Mouse (Mus musculus): Measurements from ENCODE around the gene Prdm16. TPM values are rescaled to one million over a fixed set of nuclear protein-coding genes. Genes with fewer than 3 reads are reported as not detected.
A peak's percentile ranks its signal among the peaks of the same experiment; 100 is the strongest.

Prdm16 gene
- polyA plus RNA-seq, 1 experiment from 2014 or later = 7.7 TPM

GRCm38 (mm10) chr4:154481771-154482637 is 154.7 kb downstream of the Prdm16 start:
- Histone ChIP-seq H3K4me1 (0 out of 2 replicates have a peak, but pooled peaks cover 3% of the 10 kb centered on the region), H3K9me3 (replicated peaks) (no peaks in the 10 kb centered on the region), H3K4me2 (no peak overlapping the region), H3K4me3 (replicated peaks) (no peak overlapping the region), H3K36me3 (no peaks in the 10 kb centered on the region), H3K27ac (replicated peaks) (no peak overlapping the region), H3K27me3 (replicated peaks) (peaks cover 74% of the 10 kb centered on the region), H3K9ac (replicated peaks) (no peak overlapping the region)
- WGBS = 68% methylated on average over 14 of the region's 14 CpGs
- ATAC-seq (ENCODE audit: low FRiP score) = no peak

DNA sequence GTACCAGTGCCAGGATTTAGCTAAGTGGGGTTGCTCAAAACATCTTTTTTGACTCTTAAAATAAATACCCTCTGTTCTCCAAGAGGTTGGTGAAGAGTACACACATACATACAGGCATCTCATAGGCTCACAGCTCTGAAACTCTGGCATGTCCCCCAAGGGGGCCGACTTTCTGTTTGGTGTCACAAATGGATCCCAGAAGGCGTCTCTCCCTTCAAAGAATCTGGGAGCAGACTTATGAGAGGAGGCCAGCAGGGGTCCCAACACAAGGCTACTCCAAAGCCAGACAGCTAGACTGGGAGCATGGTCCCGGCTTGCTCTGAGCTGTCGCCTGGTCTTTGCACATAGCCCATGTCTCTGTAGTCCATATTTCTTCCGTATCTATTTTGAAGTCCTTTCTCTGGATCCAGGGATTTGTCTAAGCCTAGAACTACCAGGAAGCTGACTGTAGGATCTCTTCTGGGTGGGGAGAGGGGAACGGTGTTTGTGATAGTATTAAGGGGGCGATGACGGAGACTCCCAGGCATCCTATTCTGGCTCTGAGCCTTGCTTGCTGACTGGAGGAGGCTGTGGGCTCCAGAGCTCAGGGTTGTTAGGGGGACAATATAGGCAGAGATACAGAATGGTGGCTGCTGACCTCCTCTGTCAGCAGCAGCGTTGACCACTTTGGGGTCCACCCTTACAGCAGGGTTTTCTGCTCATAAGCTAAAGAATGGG is 156.0 kb downstream of the Prdm16 start:
- Histone ChIP-seq H3K9ac (replicated peaks) (no peak overlapping the region), H3K4me2 (no peak overlapping the region), H3K27me3 (replicated peaks) (peaks cover 80% of the 10 kb centered on the region), H3K9me3 (replicated peaks) (no peaks in the 10 kb centered on the region), H3K4me1 (0 out of 2 replicates have a peak, but pooled peaks cover 3% of the 10 kb centered on the region), H3K27ac (replicated peaks) (no peak overlapping the region), H3K36me3 (no peaks in the 10 kb centered on the region), H3K4me3 (replicated peaks) (no peak overlapping the region)
- no peak for ATAC-seq (ENCODE audit: low FRiP score)
- WGBS = 81% methylated on average over 9 of the region's 9 CpGs

GRCm38 (mm10) chr4:154480143-154480542 is 156.5 kb downstream of the Prdm16 start:
- Histone ChIP-seq H3K9me3 (replicated peaks) (no peaks in the 10 kb centered on the region), H3K27ac (replicated peaks) (no peak overlapping the region), H3K36me3 (no peaks in the 10 kb centered on the region), H3K9ac (replicated peaks) (no peak overlapping the region), H3K4me3 (replicated peaks) (no peak overlapping the region), H3K4me2 (no peak overlapping the region), H3K27me3 (replicated peaks) (peaks cover 85% of the 10 kb centered on the region), H3K4me1 (0 out of 2 replicates have a peak, but pooled peaks cover 3% of the 10 kb centered on the region)
- no peak for ATAC-seq (ENCODE audit: low FRiP score)
- 71% methylated on average over 15 of the region's 15 CpGs for WGBS

DNA sequence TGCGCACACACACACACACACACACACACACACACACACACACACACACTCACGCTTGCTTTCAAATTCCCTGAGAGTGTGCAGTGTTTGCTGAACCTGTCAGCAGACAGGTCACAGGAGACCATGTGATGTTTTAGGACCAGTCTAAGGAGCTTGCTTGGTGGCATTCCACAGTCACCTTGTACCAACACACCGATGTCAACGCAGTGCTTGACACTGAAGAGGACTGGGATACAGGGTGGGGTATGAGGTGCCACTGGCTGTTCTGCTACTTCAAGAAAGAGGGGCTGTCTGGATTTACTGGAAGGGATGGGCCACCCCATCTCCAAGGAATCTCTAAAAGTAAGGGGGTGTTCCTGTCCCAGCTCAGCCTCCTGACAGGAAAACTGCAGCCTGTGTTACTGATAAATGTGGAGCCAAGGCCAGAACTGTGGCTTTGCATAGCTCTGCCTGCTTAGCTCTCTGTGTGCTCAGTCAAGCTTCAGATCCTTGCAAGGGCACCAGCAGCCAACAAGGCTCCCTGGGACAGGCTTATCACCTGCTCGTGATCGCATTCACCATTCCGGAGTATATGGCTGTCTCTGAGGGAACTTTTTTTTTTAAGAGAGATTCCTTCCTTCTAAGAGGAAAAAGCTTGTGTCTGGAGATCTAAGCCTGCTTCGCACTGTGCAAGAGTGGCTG is 157.6 kb downstream of the Prdm16 start:
- ATAC-seq (ENCODE audit: low FRiP score) = no peak
- no peak overlapping the region for H3K9ac ChIP-seq (replicated peaks)
- no peak overlapping the region for H3K4me3 ChIP-seq (replicated peaks)
- H3K27me3 ChIP-seq (replicated peaks) = peaks cover 85% of the 10 kb centered on the region
- H3K9me3 ChIP-seq (replicated peaks) = no peaks in the 10 kb centered on the region
- 92% methylated on average over 8 of the region's 8 CpGs for WGBS
- no peak overlapping the region for H3K4me2 ChIP-seq
- no peak overlapping the region for H3K27ac ChIP-seq (replicated peaks)
- H3K36me3 ChIP-seq = no peaks in the 10 kb centered on the region
- H3K4me1 ChIP-seq = peaks cover 5% of the 10 kb centered on the region; the same call in 1 of the 2 replicates

- peaks cover 37% of the 10 kb centered on the region for H3K4me1 ChIP-seq
- H3K36me3 ChIP-seq = no peaks in the 10 kb centered on the region
- ATAC-seq (ENCODE audit: low FRiP score) = no peak
- peaks cover 87% of the 10 kb centered on the region for H3K27me3 ChIP-seq (replicated peaks)
- H3K9me3 ChIP-seq (replicated peaks) = no peaks in the 10 kb centered on the region
- H3K9ac ChIP-seq (replicated peaks) = no peak overlapping the region
- H3K4me3 ChIP-seq (replicated peaks) = no peak overlapping the region
- 9% methylated on average over 25 of the region's 25 CpGs for WGBS
- no peak overlapping the region for H3K27ac ChIP-seq (replicated peaks)
- H3K4me2 ChIP-seq = no peak overlapping the region
Measured at GRCm38 (mm10) chr4:154473571-154474307, 162.9 kb downstream of the Prdm16 start.

DNA sequence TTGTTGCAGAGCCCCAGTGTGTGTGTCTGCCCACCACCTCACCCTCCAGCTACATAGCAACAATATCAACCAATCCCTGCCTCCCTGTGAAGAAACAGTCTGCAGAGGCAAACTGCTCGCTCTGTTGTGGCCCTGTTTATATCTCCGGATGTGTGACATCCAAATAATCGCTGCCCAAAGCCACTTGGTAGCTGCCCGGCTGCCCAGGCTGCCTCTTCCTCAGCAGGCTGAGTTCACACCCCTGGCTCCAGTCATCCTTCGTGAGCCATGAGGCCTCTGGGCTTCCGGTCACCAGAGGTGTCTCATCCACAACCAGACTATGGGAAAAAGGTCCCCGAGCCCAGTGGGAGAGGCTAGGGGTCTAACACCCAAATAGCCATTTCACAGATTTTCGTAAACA is 164.1 kb downstream of the Prdm16 start:
- Histone ChIP-seq H3K4me2 (no peak overlapping the region), H3K4me1 (peaks cover 37% of the 10 kb centered on the region), H3K4me3 (replicated peaks) (no peak overlapping the region), H3K9ac (replicated peaks) (0 out of 2 replicates have a peak overlapping the region, but pooled peaks have one; percentile 8), H3K36me3 (no peaks in the 10 kb centered on the region), H3K27me3 (replicated peaks) (peaks cover 85% of the 10 kb centered on the region), H3K27ac (replicated peaks) (no peak overlapping the region), H3K9me3 (replicated peaks) (no peaks in the 10 kb centered on the region)
- ATAC-seq (ENCODE audit: low FRiP score) = no peak
- 10% methylated on average over 8 of the region's 8 CpGs for WGBS

GRCm38 (mm10) chr4:154471447-154472101 is 165.1 kb downstream of the Prdm16 start:
- H3K4me1 ChIP-seq = peaks cover 37% of the 10 kb centered on the region
- peak overlapping the region; percentile 31; the same call in 1 of the 2 replicates for H3K4me2 ChIP-seq
- H3K9me3 ChIP-seq (replicated peaks) = no peaks in the 10 kb centered on the region
- H3K27me3 ChIP-seq (replicated peaks) = peaks cover 82% of the 10 kb centered on the region
- no peak overlapping the region for H3K27ac ChIP-seq (replicated peaks)
- no peak for ATAC-seq (ENCODE audit: low FRiP score)
- H3K4me3 ChIP-seq (replicated peaks) = no peak overlapping the region
- 9% methylated on average over 17 of the region's 17 CpGs for WGBS
- no peaks in the 10 kb centered on the region for H3K36me3 ChIP-seq
- H3K9ac ChIP-seq (replicated peaks) = no peak overlapping the region

- H3K4me1 ChIP-seq = peaks cover 19% of the 10 kb centered on the region
- H3K36me3 ChIP-seq = no peaks in the 10 kb centered on the region
- H3K9ac ChIP-seq (replicated peaks) = no peak overlapping the region
- H3K4me3 ChIP-seq (replicated peaks) = no peak overlapping the region
- H3K27me3 ChIP-seq (replicated peaks) = peaks cover 68% of the 10 kb centered on the region
- H3K27ac ChIP-seq (replicated peaks) = no peak overlapping the region
- no peak for ATAC-seq (ENCODE audit: low FRiP score)
- H3K9me3 ChIP-seq (replicated peaks) = no peaks in the 10 kb centered on the region
- WGBS = 47% methylated on average over 5 of the region's 5 CpGs
- H3K4me2 ChIP-seq = no peak overlapping the region
Measured at GRCm38 (mm10) chr4:154466305-154466704, 170.4 kb downstream of the Prdm16 start.

DNA sequence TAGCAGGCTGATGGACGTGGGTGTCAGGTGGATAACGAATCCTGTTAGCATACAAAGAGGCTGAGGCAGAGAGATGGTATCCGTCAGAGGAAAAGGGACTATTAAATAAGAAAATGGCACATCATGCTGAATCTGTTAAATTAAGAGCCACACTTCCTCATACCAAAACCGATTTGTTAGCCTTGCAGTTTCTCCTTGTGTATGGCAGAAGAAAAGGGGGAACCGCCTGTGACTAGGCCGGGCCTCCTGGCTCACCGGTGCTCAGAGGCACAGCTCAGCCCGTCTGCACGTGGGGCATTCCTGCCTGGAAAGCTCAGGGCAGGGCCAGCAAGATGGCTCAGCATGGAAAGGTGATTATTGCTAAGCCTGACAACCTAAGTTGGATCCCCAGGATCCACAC is 171.6 kb downstream of the Prdm16 start:
- Histone ChIP-seq H3K36me3 (no peaks in the 10 kb centered on the region), H3K27me3 (replicated peaks) (peaks cover 66% of the 10 kb centered on the region), H3K9me3 (replicated peaks) (no peaks in the 10 kb centered on the region), H3K4me2 (no peak overlapping the region), H3K4me3 (replicated peaks) (no peak overlapping the region), H3K4me1 (peaks cover 10% of the 10 kb centered on the region), H3K27ac (replicated peaks) (no peak overlapping the region), H3K9ac (replicated peaks) (no peak overlapping the region)
- 59% methylated on average over 9 of the region's 9 CpGs for WGBS
- ATAC-seq (ENCODE audit: low FRiP score) = no peak

DNA sequence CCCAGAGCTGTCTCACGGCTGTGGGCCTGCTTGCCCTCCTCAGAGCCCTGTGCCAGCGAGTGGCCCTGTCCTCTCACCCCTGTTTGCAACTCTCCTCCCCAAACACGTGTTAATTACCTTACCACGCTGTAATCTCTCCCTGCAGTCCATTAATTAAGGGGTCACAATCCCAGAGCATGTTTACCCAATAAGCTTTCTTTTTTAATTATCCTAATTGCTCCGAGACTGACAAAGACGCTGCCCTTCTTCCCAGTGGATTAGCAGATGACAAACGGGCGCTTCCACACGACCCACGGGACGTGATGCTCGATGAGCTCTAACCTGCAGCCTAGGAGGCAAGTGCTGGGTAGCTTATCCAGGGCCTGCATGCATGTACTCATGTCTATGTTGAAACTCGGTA is 176.7 kb downstream of the Prdm16 start:
- no peak overlapping the region for H3K9ac ChIP-seq (replicated peaks)
- H3K36me3 ChIP-seq = no peaks in the 10 kb centered on the region
- WGBS = 38% methylated on average over 13 of the region's 13 CpGs
- no peaks in the 10 kb centered on the region for H3K9me3 ChIP-seq (replicated peaks)
- peaks cover 64% of the 10 kb centered on the region for H3K27me3 ChIP-seq (replicated peaks)
- H3K4me1 ChIP-seq = peaks cover 10% of the 10 kb centered on the region
- H3K4me2 ChIP-seq = no peak overlapping the region
- H3K4me3 ChIP-seq (replicated peaks) = no peak overlapping the region
- ATAC-seq (ENCODE audit: low FRiP score) = no peak
- H3K27ac ChIP-seq (replicated peaks) = no peak overlapping the region
